In the genomic region with DNA sequence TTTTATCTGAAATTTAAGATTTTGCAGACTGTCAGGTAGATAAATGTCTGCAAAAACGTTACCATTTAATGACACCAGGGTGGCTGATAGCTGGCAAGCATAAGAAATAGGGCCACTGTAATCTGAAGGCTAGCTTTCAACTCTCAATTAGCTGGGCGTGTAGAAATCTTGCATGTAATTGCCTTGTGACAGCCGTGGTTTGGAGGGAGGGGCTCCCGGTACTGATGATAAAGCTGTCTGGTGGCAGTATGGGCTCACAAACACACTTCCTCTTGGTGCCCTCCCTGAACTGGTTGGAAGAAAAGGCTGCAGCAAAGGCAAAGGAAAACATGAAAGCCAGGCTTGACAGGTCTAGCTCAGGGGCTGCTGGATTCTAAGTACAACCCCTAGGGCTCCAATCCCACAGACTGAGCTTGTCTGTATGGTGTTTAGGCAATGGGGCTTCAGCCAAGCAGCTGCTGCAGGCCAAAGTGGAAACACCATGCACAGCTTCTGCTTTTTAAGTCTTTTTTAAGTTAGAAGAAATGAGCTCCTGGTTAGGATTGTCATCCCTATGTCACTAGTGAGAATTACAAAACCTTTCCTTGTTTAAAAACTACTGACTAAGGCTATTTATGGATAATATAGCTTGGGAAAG, we compare ENCODE assay signal across 16 mouse cellular contexts.
DNase-seq lines count a peak whose midpoint lies in the region; ATAC-seq lines count a peak whose summit lies in the region.
"Had no signal": no experiment of that assay in that cellular context is flagged by ENCODE, and none has a peak within 500 bp of the region (broad histone marks: within the 10 kb centered on the region; RNA-seq: fewer than 3 reads in every experiment).

No protein-coding gene starts in this region.

- no peak overlapping the region for H3K4me2 ChIP-seq in hindbrain, embryonic 12.5 days (replicated peaks)
- H3K4me2 ChIP-seq in neural tube, embryonic 13.5 days = no peak overlapping the region
- no peak overlapping the region for H3K4me2 ChIP-seq in neural tube, embryonic 15.5 days
- H3K4me2 ChIP-seq: embryonic facial prominence, embryonic 15.5 days; hindbrain, embryonic 14.5 days had no signal

- H3K27ac ChIP-seq in hindbrain, embryonic 12.5 days = no peak overlapping the region; the same call in 1 of the 2 replicates
- H3K27ac ChIP-seq in hindbrain, embryonic 10.5 days = no peak overlapping the region
- H3K27ac ChIP-seq in neural tube, embryonic 13.5 days (replicated peaks) = 0 out of 2 replicates have a peak overlapping the region, but pooled peaks have one; percentile 33
- H3K27ac ChIP-seq in neural tube, embryonic 15.5 days (replicated peaks) = no peak overlapping the region
- H3K27ac ChIP-seq: embryonic facial prominence, embryonic 15.5 days; hindbrain, embryonic 14.5 days; kidney, postnatal 0 days had no signal

- H3K27me3 ChIP-seq in hindbrain, embryonic 12.5 days = no peaks in the 10 kb centered on the region
- 0 out of 2 replicates have a peak, but pooled peaks cover 2% of the 10 kb centered on the region for H3K27me3 ChIP-seq in hindbrain, embryonic 10.5 days (ENCODE audit: insufficient read depth, poor library complexity, severe bottlenecking)
- no peaks in the 10 kb centered on the region for H3K27me3 ChIP-seq in neural tube, embryonic 13.5 days
- H3K27me3 ChIP-seq in neural tube, embryonic 15.5 days (replicated peaks) = no peaks in the 10 kb centered on the region
- H3K27me3 ChIP-seq: embryonic facial prominence, embryonic 15.5 days had no signal

- peak; percentile 35; the same call in 1 of the 2 replicates for ATAC-seq in hindbrain, embryonic 12.5 days (ENCODE audit: low FRiP score)
- ATAC-seq in neural tube, embryonic 13.5 days (ENCODE audit: low read depth) = no peak
- ATAC-seq in neural tube, embryonic 15.5 days (ENCODE audit: low FRiP score) = no peak
- no peak for ATAC-seq in inflammation-experienced regulatory T-cells, adult 6 months

- H3K36me3 ChIP-seq in hindbrain, embryonic 12.5 days = no peaks in the 10 kb centered on the region
- H3K36me3 ChIP-seq in hindbrain, embryonic 10.5 days = no peaks in the 10 kb centered on the region
- H3K36me3 ChIP-seq in neural tube, embryonic 13.5 days = no peaks in the 10 kb centered on the region
- no peaks in the 10 kb centered on the region for H3K36me3 ChIP-seq in neural tube, embryonic 15.5 days
- H3K36me3 ChIP-seq: embryonic facial prominence, embryonic 15.5 days had no signal

- 28% methylated on average over 4 of the region's 4 CpGs for WGBS in hindbrain, embryonic 12.5 days
- WGBS in hindbrain, embryonic 10.5 days = 45% methylated on average over 4 of the region's 4 CpGs
- 7% methylated on average over 4 of the region's 4 CpGs for WGBS in neural tube, embryonic 13.5 days
- 16% methylated on average over 4 of the region's 4 CpGs for WGBS in neural tube, embryonic 15.5 days

- no peak for DNase-seq in hindbrain, embryonic 10.5 days (ENCODE audit: low spot score)
- DNase-seq in forelimb bud, embryonic 11.5 days (ENCODE audit: low read depth, low spot score) = peak; percentile 26
- DNase-seq in left cerebral cortex, adult 8-10 months (ENCODE audit: low spot score in 2 of 2) = no peak
- no peak for DNase-seq in gastrocnemius, postnatal 10 days
- DNase-seq: adrenal gland, postnatal 36 days; B cell, adult 2 months; cerebellum, adult 11 months; lung, adult 18-20 months; right cerebral cortex, postnatal 25 days had no signal

- no peak overlapping the region for H3K9ac ChIP-seq in hindbrain, embryonic 12.5 days
- no peak overlapping the region for H3K9ac ChIP-seq in neural tube, embryonic 13.5 days
- no peak overlapping the region for H3K9ac ChIP-seq in neural tube, embryonic 15.5 days (replicated peaks)
- H3K9ac ChIP-seq: embryonic facial prominence, embryonic 15.5 days; hindbrain, embryonic 14.5 days had no signal

- H3K4me3 ChIP-seq in hindbrain, embryonic 12.5 days = no peak overlapping the region
- H3K4me3 ChIP-seq in hindbrain, embryonic 10.5 days = no peak overlapping the region
- H3K4me3 ChIP-seq in neural tube, embryonic 13.5 days = no peak overlapping the region
- H3K4me3 ChIP-seq in neural tube, embryonic 15.5 days (replicated peaks) = no peak overlapping the region
- H3K4me3 ChIP-seq: embryonic facial prominence, embryonic 15.5 days had no signal

- no peaks in the 10 kb centered on the region for H3K9me3 ChIP-seq in hindbrain, embryonic 12.5 days (replicated peaks)
- H3K9me3 ChIP-seq in hindbrain, embryonic 10.5 days = no peaks in the 10 kb centered on the region
- H3K9me3 ChIP-seq in neural tube, embryonic 13.5 days = no peaks in the 10 kb centered on the region
- H3K9me3 ChIP-seq in neural tube, embryonic 15.5 days (replicated peaks) = no peaks in the 10 kb centered on the region
- H3K9me3 ChIP-seq: embryonic facial prominence, embryonic 15.5 days had no signal

- H3K4me1 ChIP-seq in hindbrain, embryonic 12.5 days = peaks cover 6% of the 10 kb centered on the region
- H3K4me1 ChIP-seq in hindbrain, embryonic 10.5 days (replicated peaks) = 0 out of 2 replicates have a peak, but pooled peaks cover 4% of the 10 kb centered on the region
- peaks cover 21% of the 10 kb centered on the region for H3K4me1 ChIP-seq in neural tube, embryonic 13.5 days (replicated peaks)
- peaks cover 6% of the 10 kb centered on the region for H3K4me1 ChIP-seq in neural tube, embryonic 15.5 days
